Mouse (Mus musculus): ENCODE data around the gene Blnk. TPM values are rescaled to one million over a fixed set of nuclear protein-coding genes. Genes with fewer than 3 reads are reported as not detected.

Gene Blnk
- polyA plus RNA-seq, 1 experiment from 2014 or later: 0.87 TPM

- Histone ChIP-seq H3K9ac (ENCODE audit: low read depth, low read length) (no peak overlapping the region), H3K27ac (ENCODE audit: low read length) (no peak overlapping the region), H3K4me1 (ENCODE audit: control insufficient read depth, insufficient read depth, low read length) (no peaks in the 10 kb centered on the region), H3K27me3 (ENCODE audit: control insufficient read depth, insufficient read depth, low read depth, low read length) (no peaks in the 10 kb centered on the region), H3K36me3 (ENCODE audit: control insufficient read depth, insufficient read depth, low read length) (no peaks in the 10 kb centered on the region), H3K4me3 (ENCODE audit: low read depth, low read length) (no peak overlapping the region), H3K4me2 (ENCODE audit: low read length) (no peak overlapping the region), H3K9me3 (replicated peaks; ENCODE audit: control insufficient read depth, low read length, poor library complexity, severe bottlenecking) (no peaks in the 10 kb centered on the region)
- 61% methylated on average over 21 of the region's 21 CpGs for WGBS
- ATAC-seq: no peak
These were observed 1.4 kb upstream of the Blnk start for GRCm38 (mm10) chr19:40995449-40996401.

DNA sequence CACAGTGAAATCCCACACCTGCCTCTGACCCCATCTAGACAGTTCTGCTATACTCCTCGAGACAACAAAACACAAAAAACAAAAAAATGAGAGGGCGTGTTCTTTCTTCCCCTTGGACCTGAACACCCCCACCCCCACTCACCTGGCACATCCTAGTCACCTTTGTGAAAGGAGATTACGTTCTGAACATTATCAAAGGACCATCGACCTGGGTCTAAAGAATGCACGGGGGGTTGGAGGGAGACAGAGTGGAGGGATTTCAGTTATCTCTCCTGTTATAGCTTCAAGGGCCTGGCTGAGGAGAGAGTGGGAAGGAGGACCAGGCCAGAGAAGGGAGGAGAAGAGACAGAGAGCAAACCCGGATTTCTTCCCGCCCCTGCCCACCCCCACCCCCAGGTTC lies 576 bp upstream of the Blnk start:
- H3K27ac ChIP-seq (ENCODE audit: low read length): no peak overlapping the region
- no peak overlapping the region for H3K4me2 ChIP-seq (ENCODE audit: low read length)
- no peaks in the 10 kb centered on the region for H3K9me3 ChIP-seq (replicated peaks; ENCODE audit: control insufficient read depth, low read length, poor library complexity, severe bottlenecking)
- H3K4me1 ChIP-seq (ENCODE audit: control insufficient read depth, insufficient read depth, low read length): no peaks in the 10 kb centered on the region
- H3K36me3 ChIP-seq (ENCODE audit: control insufficient read depth, insufficient read depth, low read length): no peaks in the 10 kb centered on the region
- no peak for ATAC-seq
- H3K27me3 ChIP-seq (ENCODE audit: control insufficient read depth, insufficient read depth, low read depth, low read length): no peaks in the 10 kb centered on the region
- no peak overlapping the region for H3K9ac ChIP-seq (ENCODE audit: low read depth, low read length)
- 74% methylated on average over 7 of the region's 7 CpGs for WGBS
- H3K4me3 ChIP-seq (ENCODE audit: low read depth, low read length): no peak overlapping the region

DNA sequence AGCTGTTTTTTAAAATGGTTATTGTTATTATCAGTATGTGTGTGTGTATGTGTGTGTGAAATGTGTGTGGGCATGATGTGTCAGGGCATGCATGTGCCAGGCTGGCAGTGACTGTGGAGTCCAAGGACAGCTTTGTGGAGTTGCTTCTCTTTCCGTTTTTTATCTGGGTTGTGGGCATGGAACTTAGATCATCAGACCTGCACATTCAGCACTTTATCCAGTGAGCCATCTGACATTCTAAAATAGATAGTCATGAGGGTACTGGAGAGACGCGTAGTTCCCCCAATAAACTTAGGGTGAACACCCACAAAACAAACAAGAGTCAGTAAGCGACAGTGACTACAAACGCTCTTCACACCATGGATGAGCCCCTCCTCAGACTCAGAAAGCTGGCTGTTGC lies 979 bp downstream of the Blnk start:
- H3K9me3 ChIP-seq (replicated peaks; ENCODE audit: control insufficient read depth, low read length, poor library complexity, severe bottlenecking): no peaks in the 10 kb centered on the region
- 92% methylated on average over 5 of the region's 5 CpGs for WGBS

DNA sequence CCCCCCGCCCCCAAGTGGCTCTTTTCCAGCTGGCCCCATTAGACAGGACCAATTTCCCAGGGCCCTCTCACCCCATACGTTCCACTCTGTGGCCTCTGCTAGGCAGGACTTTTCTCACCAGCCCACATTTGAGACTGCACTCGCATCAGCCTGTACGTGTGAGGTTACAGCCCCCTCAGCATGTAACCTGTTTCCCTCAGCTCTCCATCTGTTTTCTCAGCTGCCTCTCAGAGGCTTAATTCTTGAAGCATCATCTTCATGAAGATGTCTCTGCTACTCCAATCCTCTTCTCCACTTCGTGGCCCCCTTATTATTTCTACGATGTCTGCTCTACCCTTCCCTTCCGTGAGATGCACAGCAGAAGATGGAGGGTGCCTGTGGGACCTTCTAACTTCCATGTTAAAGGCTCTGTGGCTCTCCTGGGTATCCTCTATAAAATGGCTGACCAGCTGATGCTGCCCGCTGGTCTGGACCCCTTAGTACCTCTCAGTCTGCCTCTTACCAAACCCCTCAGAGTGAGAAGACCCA lies 1.8 kb downstream of the Blnk start:
- Histone ChIP-seq H3K9me3 (replicated peaks; ENCODE audit: control insufficient read depth, low read length, poor library complexity, severe bottlenecking) (no peaks in the 10 kb centered on the region), H3K36me3 (ENCODE audit: control insufficient read depth, insufficient read depth, low read length) (no peaks in the 10 kb centered on the region), H3K4me2 (ENCODE audit: low read length) (no peak overlapping the region), H3K4me1 (ENCODE audit: control insufficient read depth, insufficient read depth, low read length) (no peaks in the 10 kb centered on the region), H3K27me3 (ENCODE audit: control insufficient read depth, insufficient read depth, low read depth, low read length) (no peaks in the 10 kb centered on the region), H3K4me3 (ENCODE audit: low read depth, low read length) (no peak overlapping the region), H3K27ac (ENCODE audit: low read length) (no peak overlapping the region), H3K9ac (ENCODE audit: low read depth, low read length) (no peak overlapping the region)
- ATAC-seq: no peak
- WGBS: 78% methylated on average over 8 of the region's 8 CpGs

More for the DNA sequence above, 979 bp downstream of the Blnk start:
- Histone ChIP-seq H3K27me3 (ENCODE audit: control insufficient read depth, insufficient read depth, low read depth, low read length) (no peaks in the 10 kb centered on the region), H3K4me2 (ENCODE audit: low read length) (no peak overlapping the region), H3K4me3 (ENCODE audit: low read depth, low read length) (no peak overlapping the region), H3K4me1 (ENCODE audit: control insufficient read depth, insufficient read depth, low read length) (no peaks in the 10 kb centered on the region), H3K9ac (ENCODE audit: low read depth, low read length) (no peak overlapping the region), H3K27ac (ENCODE audit: low read length) (no peak overlapping the region), H3K36me3 (ENCODE audit: control insufficient read depth, insufficient read depth, low read length) (no peaks in the 10 kb centered on the region)
- ATAC-seq: no peak

DNA sequence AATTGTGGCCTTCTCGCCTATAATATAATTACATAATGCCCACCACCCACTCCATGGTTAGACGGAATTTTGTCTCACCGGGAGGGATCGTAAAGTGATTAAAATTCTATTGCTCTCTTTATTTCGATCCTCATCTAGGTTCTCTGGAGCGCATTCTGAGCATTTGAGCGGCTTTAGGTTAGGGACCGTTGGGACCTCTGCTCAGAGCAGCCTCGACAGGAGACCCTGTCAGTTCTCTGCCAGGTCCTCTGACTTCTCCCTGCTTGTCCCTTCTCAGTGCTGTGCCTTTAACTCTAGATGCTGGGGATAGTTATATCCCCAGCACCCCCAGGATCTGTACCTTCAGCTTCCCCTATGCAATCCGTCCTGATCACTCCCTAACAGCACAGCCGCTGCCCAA lies 2.2 kb downstream of the Blnk start:
- WGBS: 74% methylated on average over 11 of the region's 11 CpGs
- Histone ChIP-seq H3K27me3 (ENCODE audit: control insufficient read depth, insufficient read depth, low read depth, low read length) (no peaks in the 10 kb centered on the region), H3K27ac (ENCODE audit: low read length) (no peak overlapping the region), H3K4me2 (ENCODE audit: low read length) (no peak overlapping the region), H3K9ac (ENCODE audit: low read depth, low read length) (no peak overlapping the region), H3K9me3 (replicated peaks; ENCODE audit: control insufficient read depth, low read length, poor library complexity, severe bottlenecking) (no peaks in the 10 kb centered on the region), H3K36me3 (ENCODE audit: control insufficient read depth, insufficient read depth, low read length) (no peaks in the 10 kb centered on the region), H3K4me1 (ENCODE audit: control insufficient read depth, insufficient read depth, low read length) (no peaks in the 10 kb centered on the region), H3K4me3 (ENCODE audit: low read depth, low read length) (no peak overlapping the region)
- no peak for ATAC-seq

- Histone ChIP-seq H3K9ac (ENCODE audit: low read depth, low read length) (no peak overlapping the region), H3K9me3 (replicated peaks; ENCODE audit: control insufficient read depth, low read length, poor library complexity, severe bottlenecking) (no peaks in the 10 kb centered on the region), H3K36me3 (ENCODE audit: control insufficient read depth, insufficient read depth, low read length) (no peaks in the 10 kb centered on the region), H3K4me2 (ENCODE audit: low read length) (no peak overlapping the region), H3K4me1 (ENCODE audit: control insufficient read depth, insufficient read depth, low read length) (no peaks in the 10 kb centered on the region), H3K27ac (ENCODE audit: low read length) (no peak overlapping the region), H3K27me3 (ENCODE audit: control insufficient read depth, insufficient read depth, low read depth, low read length) (no peaks in the 10 kb centered on the region), H3K4me3 (ENCODE audit: low read depth, low read length) (no peak overlapping the region)
- 78% methylated on average over 6 of the region's 7 CpGs for WGBS
- ATAC-seq: no peak
These were observed 2.7 kb downstream of the Blnk start for GRCm38 (mm10) chr19:40991626-40992025.

DNA sequence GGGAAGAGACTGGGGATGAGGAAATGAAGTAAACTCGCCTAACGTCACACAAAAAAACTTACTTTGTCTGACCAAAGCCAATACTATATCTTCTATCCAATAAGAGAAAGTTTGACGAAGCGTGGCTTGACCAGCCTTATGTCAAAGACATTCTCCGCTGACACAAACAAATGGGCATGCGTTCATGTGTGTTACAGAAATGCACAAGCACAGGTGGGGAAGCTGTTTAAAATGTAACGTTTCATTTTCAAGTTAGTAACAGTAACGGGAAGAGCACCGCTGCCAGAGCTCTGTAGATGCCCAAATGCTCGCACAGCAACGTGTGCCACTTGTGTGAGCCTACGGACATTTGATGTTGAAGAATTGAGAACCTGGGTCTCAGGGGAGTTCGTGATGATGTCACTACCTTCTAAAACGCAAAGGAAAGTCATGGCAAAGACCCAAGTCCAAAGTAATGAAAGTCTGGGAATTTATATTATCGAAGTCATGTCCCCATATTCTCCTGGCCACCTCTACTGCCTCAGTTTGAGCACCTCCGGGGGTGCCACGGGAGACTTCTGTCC lies 3.5 kb downstream of the Blnk start:
- Histone ChIP-seq H3K27ac (ENCODE audit: low read length) (no peak overlapping the region), H3K36me3 (ENCODE audit: control insufficient read depth, insufficient read depth, low read length) (no peaks in the 10 kb centered on the region), H3K9me3 (replicated peaks; ENCODE audit: control insufficient read depth, low read length, poor library complexity, severe bottlenecking) (no peaks in the 10 kb centered on the region), H3K27me3 (ENCODE audit: control insufficient read depth, insufficient read depth, low read depth, low read length) (no peaks in the 10 kb centered on the region), H3K4me1 (ENCODE audit: control insufficient read depth, insufficient read depth, low read length) (no peaks in the 10 kb centered on the region), H3K9ac (ENCODE audit: low read depth, low read length) (no peak overlapping the region), H3K4me2 (ENCODE audit: low read length) (no peak overlapping the region), H3K4me3 (ENCODE audit: low read depth, low read length) (no peak overlapping the region)
- no peak for ATAC-seq
- 93% methylated on average over 17 of the region's 17 CpGs for WGBS

- ATAC-seq: no peak
- no peaks in the 10 kb centered on the region for H3K4me1 ChIP-seq (ENCODE audit: control insufficient read depth, insufficient read depth, low read length)
- no peaks in the 10 kb centered on the region for H3K27me3 ChIP-seq (ENCODE audit: control insufficient read depth, insufficient read depth, low read depth, low read length)
- H3K4me2 ChIP-seq (ENCODE audit: low read length): no peak overlapping the region
- H3K36me3 ChIP-seq (ENCODE audit: control insufficient read depth, insufficient read depth, low read length): no peaks in the 10 kb centered on the region
- H3K27ac ChIP-seq (ENCODE audit: low read length): no peak overlapping the region
- H3K9ac ChIP-seq (ENCODE audit: low read depth, low read length): no peak overlapping the region
- 83% methylated on average over 9 of the region's 9 CpGs for WGBS
- no peaks in the 10 kb centered on the region for H3K9me3 ChIP-seq (replicated peaks; ENCODE audit: control insufficient read depth, low read length, poor library complexity, severe bottlenecking)
- H3K4me3 ChIP-seq (ENCODE audit: low read depth, low read length): no peak overlapping the region
These were observed 4.3 kb downstream of the Blnk start for GRCm38 (mm10) chr19:40989961-40990600.

DNA sequence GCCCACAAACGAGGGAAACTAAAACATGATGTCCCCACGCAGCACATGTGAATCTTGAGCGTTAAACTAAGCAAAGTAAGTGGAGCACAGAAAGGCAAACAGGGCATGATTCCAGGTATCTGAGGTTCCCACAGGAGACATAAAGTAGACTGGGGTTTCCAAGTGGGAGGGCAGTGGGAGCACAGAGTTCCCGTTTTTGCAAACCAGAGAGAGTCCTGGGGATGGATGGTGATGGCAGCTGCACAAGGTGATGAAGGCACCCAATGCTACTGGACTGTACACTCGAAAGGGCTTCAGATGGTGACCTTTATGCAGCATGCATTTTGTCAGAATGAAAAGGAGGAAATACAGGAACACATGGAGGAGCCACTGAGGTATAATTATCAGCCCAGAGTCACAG lies 5.5 kb downstream of the Blnk start:
- H3K4me2 ChIP-seq (ENCODE audit: low read length): no peak overlapping the region
- no peak overlapping the region for H3K4me3 ChIP-seq (ENCODE audit: low read depth, low read length)
- H3K27me3 ChIP-seq (ENCODE audit: control insufficient read depth, insufficient read depth, low read depth, low read length): no peaks in the 10 kb centered on the region
- no peaks in the 10 kb centered on the region for H3K9me3 ChIP-seq (replicated peaks; ENCODE audit: control insufficient read depth, low read length, poor library complexity, severe bottlenecking)
- ATAC-seq: no peak
- no peaks in the 10 kb centered on the region for H3K4me1 ChIP-seq (ENCODE audit: control insufficient read depth, insufficient read depth, low read length)
- H3K9ac ChIP-seq (ENCODE audit: low read depth, low read length): no peak overlapping the region
- no peak overlapping the region for H3K27ac ChIP-seq (ENCODE audit: low read length)
- WGBS: 85% methylated on average over 5 of the region's 5 CpGs
- H3K36me3 ChIP-seq (ENCODE audit: control insufficient read depth, insufficient read depth, low read length): no peaks in the 10 kb centered on the region
